Mouse (Mus musculus): ENCODE results near the gene Chchd3. TPM values are rescaled to one million over a fixed set of nuclear protein-coding genes. Genes with fewer than 3 reads are reported as not detected.
A peak's percentile ranks its signal among the peaks of the same experiment; 100 is the strongest.

Chchd3 gene
- total RNA-seq, 2 experiments from 2014 or later, result 91.1 to 103 TPM

- no peak for DNase-seq (ENCODE audit: low spot score in 2 of 2)
- H3K27ac ChIP-seq, result no peak overlapping the region
- no peak overlapping the region for H3K4me3 ChIP-seq
- TF ChIP-seq CTCF (conservative IDR thresholded peaks at IDR 0.05), result no peak
Observed at GRCm38 (mm10) chr6:32990061-32990633, 69.9 kb downstream of the Chchd3 start.

- H3K4me3 ChIP-seq, result no peak overlapping the region
- no peak for TF ChIP-seq CTCF (conservative IDR thresholded peaks at IDR 0.05)
- H3K27ac ChIP-seq, result no peak overlapping the region
- DNase-seq (ENCODE audit: low spot score in 2 of 2), result no peak
Observed at GRCm38 (mm10) chr6:32988561-32988960, 71.5 kb downstream of the Chchd3 start.

GRCm38 (mm10) chr6:32983876-32984275 is 76.2 kb downstream of the Chchd3 start:
- Histone ChIP-seq H3K27ac (peak overlapping the region; percentile 11; the same call in 1 of the 2 replicates), H3K4me3 (no peak overlapping the region)
- DNase-seq (ENCODE audit: low spot score in 2 of 2), result no peak
- no peak for TF ChIP-seq CTCF (conservative IDR thresholded peaks at IDR 0.05)

GRCm38 (mm10) chr6:32981253-32981652 is 78.8 kb downstream of the Chchd3 start:
- no peak overlapping the region for H3K27ac ChIP-seq
- H3K4me3 ChIP-seq, result no peak overlapping the region
- no peak for DNase-seq (ENCODE audit: low spot score in 2 of 2)
- no peak for TF ChIP-seq CTCF (conservative IDR thresholded peaks at IDR 0.05)

- no peak for DNase-seq (ENCODE audit: low spot score in 2 of 2)
- Histone ChIP-seq H3K27ac (no peak overlapping the region), H3K4me3 (no peak overlapping the region)
- peak; percentile 11; the same call in 1 of the 2 replicates for TF ChIP-seq CTCF (conservative IDR thresholded peaks at IDR 0.05)
Observed at GRCm38 (mm10) chr6:32978811-32979210, 81.2 kb downstream of the Chchd3 start.

- no peak for DNase-seq (ENCODE audit: low spot score in 2 of 2)
- no peak for TF ChIP-seq CTCF (conservative IDR thresholded peaks at IDR 0.05)
- H3K4me3 ChIP-seq, result no peak overlapping the region
Observed at GRCm38 (mm10) chr6:32971926-32972325, 88.1 kb downstream of the Chchd3 start.

GRCm38 (mm10) chr6:32968971-32969370 is 91.1 kb downstream of the Chchd3 start:
- TF ChIP-seq CTCF (conservative IDR thresholded peaks at IDR 0.05), result no peak
- no peak for DNase-seq (ENCODE audit: low spot score in 2 of 2)
- H3K27ac ChIP-seq, result no peak overlapping the region

More at GRCm38 (mm10) chr6:32971926-32972325, 88.1 kb downstream of the Chchd3 start:
- H3K27ac ChIP-seq, result no peak overlapping the region

GRCm38 (mm10) chr6:32962048-32962447 is 98.0 kb downstream of the Chchd3 start:
- DNase-seq (ENCODE audit: low spot score in 2 of 2), result no peak
- no peak for TF ChIP-seq CTCF (conservative IDR thresholded peaks at IDR 0.05)
- H3K4me3 ChIP-seq, result no peak overlapping the region
- no peak overlapping the region for H3K27ac ChIP-seq

More at GRCm38 (mm10) chr6:32968971-32969370, 91.1 kb downstream of the Chchd3 start:
- H3K4me3 ChIP-seq, result no peak overlapping the region

- no peak for DNase-seq (ENCODE audit: low spot score in 2 of 2)
- Histone ChIP-seq H3K27ac (no peak overlapping the region), H3K4me3 (no peak overlapping the region)
- TF ChIP-seq CTCF (conservative IDR thresholded peaks at IDR 0.05), result no peak
Observed at GRCm38 (mm10) chr6:32961477-32961876, 98.6 kb downstream of the Chchd3 start.

GRCm38 (mm10) chr6:32959816-32960550 is 100.1 kb downstream of the Chchd3 start:
- DNase-seq (ENCODE audit: low spot score in 2 of 2), result no peak
- Histone ChIP-seq H3K4me3 (no peak overlapping the region), H3K27ac (no peak overlapping the region)
- no peak for TF ChIP-seq CTCF (conservative IDR thresholded peaks at IDR 0.05)

- no peak for TF ChIP-seq CTCF (conservative IDR thresholded peaks at IDR 0.05)
- Histone ChIP-seq H3K27ac (no peak overlapping the region), H3K4me3 (no peak overlapping the region)
- DNase-seq (ENCODE audit: low spot score in 2 of 2), result no peak
Observed at GRCm38 (mm10) chr6:32955481-32955880, 104.6 kb downstream of the Chchd3 start.

- no peak for DNase-seq (ENCODE audit: low spot score in 2 of 2)
- TF ChIP-seq CTCF (conservative IDR thresholded peaks at IDR 0.05), result no peak
- no peak overlapping the region for H3K4me3 ChIP-seq
Observed at GRCm38 (mm10) chr6:32950973-32951372, 109.1 kb downstream of the Chchd3 start.

GRCm38 (mm10) chr6:32949702-32950101 is 110.4 kb downstream of the Chchd3 start:
- peak in 1 of 2 experiments; percentile 21 for DNase-seq (ENCODE audit: low spot score in 2 of 2)
- no peak overlapping the region for H3K27ac ChIP-seq
- no peak overlapping the region for H3K4me3 ChIP-seq
- TF ChIP-seq CTCF (conservative IDR thresholded peaks at IDR 0.05), result no peak

More at GRCm38 (mm10) chr6:32950973-32951372, 109.1 kb downstream of the Chchd3 start:
- H3K27ac ChIP-seq, result no peak overlapping the region

- no peak for TF ChIP-seq CTCF (conservative IDR thresholded peaks at IDR 0.05)
- H3K4me3 ChIP-seq, result no peak overlapping the region
Observed at GRCm38 (mm10) chr6:32947225-32947624, 112.8 kb downstream of the Chchd3 start.

More at GRCm38 (mm10) chr6:32947225-32947624, 112.8 kb downstream of the Chchd3 start:
- H3K27ac ChIP-seq, result no peak overlapping the region
- DNase-seq (ENCODE audit: low spot score in 2 of 2), result no peak
